Mouse (Mus musculus): ENCODE results near the gene Fam181a.

Gene Fam181a

GRCm38 (mm10) chr12:103315831-103316545, 5.2 kb downstream of the Fam181a start:
- DNase-seq: no peak

DNA sequence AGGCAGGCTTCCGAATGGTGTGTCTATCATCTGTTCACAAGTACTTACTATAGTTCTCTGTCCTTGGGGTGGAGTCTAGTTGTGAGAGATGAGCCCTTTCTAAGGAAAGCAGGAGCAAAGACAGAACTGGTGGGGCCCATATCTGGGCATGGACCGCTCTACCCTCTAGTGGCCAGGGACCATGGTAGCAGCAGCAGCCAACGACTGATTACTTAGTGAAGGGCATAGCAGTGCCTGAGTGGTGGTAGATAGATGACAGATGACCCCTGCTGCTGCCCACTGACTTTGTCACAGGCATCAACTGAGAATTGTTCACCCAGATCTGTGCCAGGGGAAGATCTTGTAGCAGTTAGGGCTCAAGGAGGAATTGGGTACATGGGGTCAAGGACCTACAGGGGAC, 12.0 kb downstream of the Fam181a start:
- peak; percentile 27 for DNase-seq

DNA sequence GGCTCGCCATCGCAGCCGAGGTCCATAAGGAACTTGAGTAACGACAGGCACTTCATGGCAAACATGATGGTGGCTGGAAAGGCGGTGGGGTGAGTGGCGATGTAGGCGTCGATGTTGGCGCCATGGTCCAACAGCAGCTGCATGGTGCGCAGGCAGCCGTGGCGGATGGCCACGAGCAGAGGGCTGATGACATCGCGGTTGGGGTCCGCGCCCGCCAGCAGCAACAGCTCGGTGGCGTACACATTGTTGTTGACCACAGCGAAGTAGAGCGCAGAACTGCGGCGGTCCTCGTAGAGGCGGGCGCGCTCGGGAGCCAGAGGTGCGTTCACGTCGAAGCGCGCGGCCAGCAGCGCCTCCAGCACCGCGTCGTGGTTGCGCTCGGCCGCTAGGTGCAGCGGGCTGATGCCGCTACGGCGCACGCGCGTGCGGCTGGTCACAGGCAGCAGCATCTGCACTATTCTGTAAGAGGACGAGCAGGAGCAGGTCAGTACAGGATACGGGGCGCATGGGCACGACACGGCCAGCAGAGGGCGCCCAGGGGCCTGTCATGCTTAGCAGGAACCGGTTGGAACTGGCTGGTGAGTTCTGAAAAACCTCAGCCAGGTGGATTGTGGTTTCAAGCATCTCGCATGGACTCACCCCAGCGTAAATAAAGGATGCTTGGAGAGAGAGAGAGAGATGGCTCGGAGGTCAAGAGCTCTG, 14.5 kb downstream of the Fam181a start:
- peak; percentile 90 for DNase-seq

DNA sequence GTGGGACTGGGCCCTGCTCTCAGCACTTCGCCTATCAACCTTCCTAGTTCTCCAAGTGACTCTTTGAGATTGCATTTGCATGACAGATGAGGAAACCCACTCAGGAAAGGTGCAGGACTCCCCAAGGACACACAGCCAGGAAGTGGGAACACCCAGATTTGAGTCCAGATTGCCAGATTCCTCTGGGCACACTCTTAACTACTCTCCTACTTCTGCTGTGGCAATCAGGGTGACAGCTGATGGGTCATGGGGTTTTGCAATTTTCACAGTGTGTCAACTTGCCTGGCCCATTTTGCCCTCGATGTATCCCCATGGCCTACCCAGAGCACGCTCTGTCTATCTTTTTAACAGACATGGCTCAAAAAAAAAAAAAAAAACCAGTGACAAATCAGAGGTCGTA, 15.8 kb downstream of the Fam181a start:
- no peak for DNase-seq

DNA sequence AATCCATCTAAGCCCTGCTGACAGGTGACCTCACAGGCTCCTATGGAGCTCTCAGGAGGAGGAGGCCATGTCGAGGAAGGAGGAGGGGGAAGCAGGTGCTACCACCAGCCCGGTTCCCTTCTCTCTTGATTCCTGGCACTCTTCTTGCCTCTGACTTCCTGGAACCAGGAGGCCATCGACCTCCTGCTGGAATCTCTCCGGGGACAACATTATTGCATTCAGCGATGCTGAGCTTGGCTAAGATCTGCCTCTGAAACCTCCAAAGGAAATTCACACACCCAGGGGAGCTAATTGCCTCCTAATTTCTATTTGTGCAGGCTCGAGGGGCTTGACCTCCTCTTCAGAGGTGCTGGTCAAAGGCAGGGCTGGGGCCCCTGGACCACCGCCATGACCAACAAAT, 16.3 kb downstream of the Fam181a start:
- peak; percentile 35 for DNase-seq

DNA sequence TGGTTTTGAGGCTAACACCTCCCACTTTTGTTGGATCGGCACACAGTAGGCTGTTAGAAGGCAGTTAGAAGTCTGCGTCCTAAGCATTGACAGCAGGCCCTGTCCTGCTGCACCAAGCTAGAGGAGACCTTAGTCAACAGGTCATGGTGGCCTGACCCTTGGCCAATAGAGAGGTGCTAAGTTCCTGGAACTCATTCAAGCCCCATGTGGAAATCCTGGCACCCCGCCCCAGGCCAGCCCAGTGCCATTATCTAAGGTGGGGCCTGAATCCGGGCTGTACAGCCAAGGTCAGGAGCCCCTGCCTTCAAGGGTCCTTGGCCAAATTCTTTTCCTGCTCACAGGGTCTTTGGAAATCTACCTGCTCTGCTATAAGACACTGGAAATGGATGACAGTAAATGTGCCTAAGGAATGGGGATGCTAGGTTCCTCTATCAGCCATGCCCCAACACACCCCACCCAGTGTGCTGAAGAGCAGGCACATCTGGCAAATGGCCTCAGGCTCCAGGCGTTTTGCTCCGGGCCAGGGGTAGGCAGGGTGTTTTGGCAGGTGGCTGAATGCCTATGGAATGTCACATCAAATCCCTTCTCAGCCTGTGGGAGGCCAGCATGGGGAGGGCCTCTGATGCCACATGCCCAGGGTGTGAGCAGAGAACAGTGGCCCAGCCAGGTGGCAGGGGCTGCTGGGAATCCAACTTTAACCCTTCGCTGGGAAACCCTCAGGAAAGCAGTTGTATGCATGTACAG, 17.8 kb downstream of the Fam181a start:
- peak; percentile 38 for DNase-seq

- no peak for DNase-seq
These were observed 20.7 kb downstream of the Fam181a start for GRCm38 (mm10) chr12:103331491-103331890.

GRCm38 (mm10) chr12:103332879-103333278, 22.1 kb downstream of the Fam181a start:
- DNase-seq: no peak

- no peak for DNase-seq
These were observed 22.7 kb downstream of the Fam181a start for GRCm38 (mm10) chr12:103333426-103333825.

DNA sequence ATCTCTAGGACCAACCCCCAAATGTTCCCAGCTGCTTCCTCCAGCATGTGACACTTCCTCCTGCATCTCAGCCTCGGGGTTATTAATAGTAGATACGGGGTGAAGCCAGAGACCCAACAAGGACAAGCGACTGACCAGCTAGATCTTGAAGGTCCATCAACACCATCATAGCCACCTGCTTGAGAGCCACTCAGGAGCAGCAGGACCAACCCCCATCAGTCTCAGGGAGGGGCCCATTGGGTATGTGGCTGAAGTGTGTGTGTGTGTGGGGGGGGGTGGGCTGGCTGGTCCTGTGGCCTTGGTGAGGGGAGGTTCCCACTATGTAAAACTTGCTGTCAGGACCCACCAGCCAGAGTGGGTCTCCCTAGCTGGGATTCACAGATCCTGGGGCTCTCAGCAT, 26.0 kb downstream of the Fam181a start:
- no peak for DNase-seq

DNA sequence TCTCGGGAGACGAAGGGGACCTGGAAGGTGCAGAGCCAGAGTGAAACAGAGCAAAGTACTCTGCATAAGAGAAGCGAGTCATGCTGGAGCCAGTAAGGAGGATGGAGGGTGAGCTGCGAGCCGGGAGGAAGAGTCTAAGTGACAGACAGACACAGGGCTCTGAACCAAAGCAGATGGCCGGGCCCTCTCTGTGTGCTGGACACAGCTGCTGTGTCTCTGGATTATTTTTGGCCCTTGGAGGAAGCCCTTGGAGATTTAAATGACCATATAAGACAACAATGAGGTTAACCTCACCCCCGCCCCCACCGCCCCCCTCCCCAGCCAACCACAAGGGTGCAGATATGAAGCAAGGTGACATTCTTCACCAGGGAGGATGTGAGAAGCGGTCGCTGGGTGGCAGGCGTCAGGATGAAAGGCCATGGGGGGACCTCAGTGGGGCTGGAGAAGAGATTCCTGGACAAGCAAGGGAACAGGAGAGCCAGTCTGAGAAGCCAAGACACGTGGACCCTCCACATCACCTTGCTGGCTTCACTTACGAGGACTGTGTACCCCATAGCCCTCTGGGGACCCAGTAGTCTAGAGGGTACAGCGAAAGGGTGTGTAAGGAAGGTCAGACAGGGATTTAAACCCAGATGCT, 27.5 kb downstream of the Fam181a start:
- peak; percentile 48 for DNase-seq

DNA sequence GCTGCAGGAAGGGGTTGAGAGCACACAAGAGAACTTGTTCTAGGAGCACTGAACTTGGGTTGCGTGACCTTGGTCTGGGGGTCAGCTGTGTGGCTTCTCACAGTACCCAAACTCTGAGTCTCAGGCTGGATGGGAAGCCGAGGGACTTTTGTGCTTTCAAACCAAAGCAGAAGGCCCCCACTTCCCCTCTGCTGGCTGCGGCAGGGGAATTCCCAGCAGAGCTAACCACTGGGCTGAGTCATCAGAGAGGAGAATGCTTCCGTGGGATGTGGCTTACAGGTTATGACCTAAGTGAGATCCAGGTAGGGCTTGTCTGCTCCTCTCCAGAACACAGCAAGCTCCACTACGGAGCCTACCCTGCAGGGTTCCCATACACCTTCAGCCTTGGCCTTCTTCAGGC, 30.4 kb downstream of the Fam181a start:
- no peak for DNase-seq

DNA sequence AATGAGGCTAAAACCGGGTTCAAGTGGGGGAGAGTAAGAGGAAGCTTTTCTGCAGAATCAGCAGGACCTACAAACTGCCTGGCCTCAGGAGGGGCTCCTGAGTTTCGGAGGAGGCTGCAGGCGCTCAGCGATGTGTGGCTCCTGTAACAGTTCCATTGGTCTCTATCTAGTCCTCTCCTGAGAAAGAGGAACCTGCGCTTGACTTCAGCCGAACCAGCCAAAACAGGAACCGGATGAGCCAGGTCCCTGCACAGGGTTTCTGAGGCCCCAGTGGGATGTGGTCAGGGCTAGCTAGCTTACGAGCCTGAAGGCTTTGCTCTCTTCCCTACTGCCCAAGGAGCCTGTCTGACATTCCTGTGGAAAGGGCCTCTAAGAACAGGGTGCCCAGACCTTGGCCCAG, 32.7 kb downstream of the Fam181a start:
- no peak for DNase-seq

DNA sequence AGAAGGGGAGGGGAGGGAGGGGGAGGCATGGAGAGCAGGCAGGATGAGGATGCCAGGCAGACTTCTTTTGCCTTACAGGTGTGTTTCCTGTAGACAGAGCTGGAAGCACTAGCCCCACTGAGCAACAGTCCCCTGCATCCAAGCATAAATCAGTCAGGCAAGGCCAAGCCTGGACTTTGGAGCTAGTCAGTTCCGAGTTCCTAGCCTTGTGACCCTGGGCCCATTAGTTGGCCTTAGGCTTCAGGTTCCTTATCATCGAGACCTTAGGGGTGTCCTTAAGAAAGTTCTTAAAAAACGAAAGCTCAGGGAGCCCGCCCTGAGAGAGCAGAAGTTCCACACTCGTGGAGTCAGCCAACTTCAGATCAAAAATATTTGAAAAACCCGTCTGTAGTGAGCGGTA, 34.2 kb downstream of the Fam181a start:
- no peak for DNase-seq

- DNase-seq: no peak
These were observed 36.2 kb downstream of the Fam181a start for GRCm38 (mm10) chr12:103346945-103347344.

GRCm38 (mm10) chr12:103347406-103347805, 36.6 kb downstream of the Fam181a start:
- no peak for DNase-seq

GRCm38 (mm10) chr12:103348506-103348905, 37.7 kb downstream of the Fam181a start:
- DNase-seq: peak; percentile 86

DNA sequence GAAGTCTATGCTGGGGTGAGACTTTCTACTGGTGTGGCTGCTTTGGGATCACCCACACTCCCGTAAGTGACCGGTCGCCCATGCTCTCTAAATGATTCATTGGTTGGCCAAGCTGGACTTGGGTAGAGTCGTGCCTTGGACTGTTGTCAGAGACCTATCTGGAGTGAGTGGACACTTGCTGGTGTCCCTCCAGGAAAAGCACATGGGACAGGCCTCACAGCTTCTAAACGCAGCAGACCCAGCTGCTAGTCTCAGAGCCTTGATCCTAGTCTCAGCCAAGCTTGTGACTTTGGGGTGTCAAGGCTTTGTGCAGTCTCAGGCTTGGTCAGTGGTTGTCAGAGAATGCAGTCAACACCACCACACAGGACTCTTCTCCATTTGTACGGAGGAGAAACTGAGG, 42.0 kb downstream of the Fam181a start:
- DNase-seq: no peak

- DNase-seq: no peak
These were observed 42.8 kb downstream of the Fam181a start for GRCm38 (mm10) chr12:103353538-103353937.

- DNase-seq: no peak
These were observed 45.1 kb downstream of the Fam181a start, which contains the start of gene Asb2 for GRCm38 (mm10) chr12:103355746-103356414. Asb2 (minus strand) TSS chr12:103356001.

- DNase-seq: no peak
These were observed 45.6 kb downstream of the Fam181a start for GRCm38 (mm10) chr12:103356415-103356748.

DNA sequence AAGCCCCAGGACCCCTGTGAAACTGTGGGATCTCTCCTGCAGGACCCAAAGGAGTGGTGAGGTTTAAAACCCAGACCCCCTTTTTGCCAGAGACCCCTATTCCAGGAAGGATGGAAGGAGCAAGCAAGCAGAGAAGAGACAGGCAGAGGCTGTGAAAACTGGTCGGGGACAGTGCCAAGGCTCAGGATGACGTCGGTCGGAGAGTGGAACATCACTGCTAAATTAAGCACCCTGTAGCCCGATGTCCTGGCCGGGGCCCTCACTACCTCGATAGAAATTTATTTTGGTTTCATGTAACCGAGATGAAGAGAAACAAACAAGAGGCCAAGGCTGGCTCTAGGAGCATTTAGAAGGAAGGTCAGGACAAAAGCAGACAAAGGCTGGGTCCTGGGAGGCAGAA, 47.4 kb downstream of the Fam181a start:
- DNase-seq: no peak

Data from kidney, postnatal 14 days (tissue).